In the genomic region with DNA sequence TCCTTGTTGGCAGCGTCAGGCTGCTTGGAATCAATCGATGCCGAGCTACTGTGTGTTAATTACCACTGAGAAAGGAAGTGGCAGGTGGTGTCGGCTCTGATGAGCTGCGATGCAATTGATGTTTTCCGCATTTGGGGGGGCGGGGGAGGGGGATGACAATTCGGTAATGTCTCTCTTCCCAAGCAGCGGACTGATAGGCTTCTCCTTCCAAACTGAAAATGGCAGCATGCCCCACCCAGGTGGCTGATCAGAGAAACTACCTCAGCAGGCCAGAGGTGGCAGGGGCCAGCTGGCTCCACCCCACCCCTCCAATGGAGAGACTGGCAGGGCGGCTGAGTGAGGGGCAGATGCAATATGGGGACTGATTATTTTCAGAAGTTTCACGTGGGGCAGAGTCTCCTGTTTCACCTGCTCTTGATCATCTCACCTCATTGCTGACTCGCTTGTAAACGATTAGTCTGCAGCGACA, we compare ENCODE assay signal across 8 mouse cellular contexts. TPM values are rescaled to one million over a fixed set of nuclear protein-coding genes. Genes with fewer than 3 reads are reported as not detected.
A peak's percentile ranks its signal among the peaks of the same experiment; 100 is the strongest.
DNase-seq lines count a peak whose midpoint lies in the region; ATAC-seq lines count a peak whose summit lies in the region.

No protein-coding gene starts in this region.

- H3K27me3 ChIP-seq in forebrain, embryonic 12.5 days, result peaks cover 15% of the 10 kb centered on the region
- peaks cover 14% of the 10 kb centered on the region for H3K27me3 ChIP-seq in limb, embryonic 12.5 days
- no peaks in the 10 kb centered on the region for H3K27me3 ChIP-seq in stomach, embryonic 16.5 days (ENCODE audit: control insufficient read depth, insufficient read depth, low read length)

- peaks cover 21% of the 10 kb centered on the region for H3K4me1 ChIP-seq in forebrain, embryonic 12.5 days
- H3K4me1 ChIP-seq in limb, embryonic 12.5 days (replicated peaks), result peaks cover 29% of the 10 kb centered on the region
- H3K4me1 ChIP-seq in stomach, embryonic 16.5 days (ENCODE audit: control insufficient read depth, insufficient read depth, low read length), result peaks cover 8% of the 10 kb centered on the region; the same call in 1 of the 2 replicates

- no peak overlapping the region for H3K4me3 ChIP-seq in forebrain, embryonic 12.5 days (replicated peaks)
- H3K4me3 ChIP-seq in limb, embryonic 12.5 days (replicated peaks), result peak overlapping the region; percentile 12; the same call in 1 of the 2 replicates
- H3K4me3 ChIP-seq in stomach, embryonic 16.5 days (replicated peaks; ENCODE audit: low read length), result no peak overlapping the region

- ATAC-seq in forebrain, embryonic 12.5 days (ENCODE audit: low FRiP score), result 0 out of 2 replicates have a peak, but pooled peaks have one; percentile 63
- no peak for ATAC-seq in limb, embryonic 12.5 days (ENCODE audit: insufficient number of reproducible peaks, insufficient read depth, low FRiP score, low TSS enrichment, low read depth)
- ATAC-seq in stomach, embryonic 16.5 days (ENCODE audit: insufficient read depth, low FRiP score), result no peak

- H3K4me2 ChIP-seq in forebrain, embryonic 12.5 days, result peak overlapping the region; percentile 44
- H3K4me2 ChIP-seq in limb, embryonic 12.5 days, result peak overlapping the region; percentile 49
- H3K4me2 ChIP-seq in stomach, embryonic 16.5 days (ENCODE audit: low read depth, low read length), result peak overlapping the region; percentile 30

- WGBS in forebrain, embryonic 12.5 days, result 13% methylated on average over 14 of the region's 14 CpGs
- 8% methylated on average over 14 of the region's 14 CpGs for WGBS in limb, embryonic 12.5 days
- WGBS in stomach, embryonic 16.5 days, result 18% methylated on average over 14 of the region's 14 CpGs

- DNase-seq in thymus, postnatal 14 days, result peak; percentile 23
- DNase-seq in thymus, postnatal 36 days, result no peak
- no peak for DNase-seq in urinary bladder, postnatal 25 days (ENCODE audit: low spot score)
- DNase-seq in spleen, postnatal 36 days (ENCODE audit: low spot score in 2 of 2), result no peak
- no peak for DNase-seq in kidney, postnatal 14 days

- H3K27ac ChIP-seq in forebrain, embryonic 12.5 days, result 0 out of 2 replicates have a peak overlapping the region, but pooled peaks have one; percentile 56
- 0 out of 2 replicates have a peak overlapping the region, but pooled peaks have one; percentile 0 for H3K27ac ChIP-seq in limb, embryonic 12.5 days
- peak overlapping the region; percentile 17; the same call in 1 of the 2 replicates for H3K27ac ChIP-seq in stomach, embryonic 16.5 days (ENCODE audit: low read length)

- no peaks in the 10 kb centered on the region for H3K9me3 ChIP-seq in forebrain, embryonic 12.5 days
- H3K9me3 ChIP-seq in limb, embryonic 12.5 days, result no peaks in the 10 kb centered on the region
- no peaks in the 10 kb centered on the region for H3K9me3 ChIP-seq in stomach, embryonic 16.5 days (replicated peaks; ENCODE audit: control insufficient read depth, low read length)

- H3K9ac ChIP-seq in forebrain, embryonic 12.5 days, result no peak overlapping the region
- no peak overlapping the region; the same call in 1 of the 2 replicates for H3K9ac ChIP-seq in limb, embryonic 12.5 days (replicated peaks)
- peak overlapping the region; percentile 9; the same call in 1 of the 2 replicates for H3K9ac ChIP-seq in stomach, embryonic 16.5 days (ENCODE audit: low read length)

- no peaks in the 10 kb centered on the region for H3K36me3 ChIP-seq in forebrain, embryonic 12.5 days (replicated peaks)
- H3K36me3 ChIP-seq in limb, embryonic 12.5 days, result no peaks in the 10 kb centered on the region
- H3K36me3 ChIP-seq in stomach, embryonic 16.5 days (ENCODE audit: control insufficient read depth, insufficient read depth, low read length), result no peaks in the 10 kb centered on the region

RNA-seq across cellular contexts. Expression of a gene that starts 11.2 kb away (rescaled TPM):
- 51.9 and 54.6 TPM in 2 replicates for polyA plus RNA-seq in forebrain, embryonic 12.5 days (2016; fragmentation: Nextera tagmentation; extraction: Ambion mirVana)
- 82.7 and 92.5 TPM in 2 replicates for polyA plus RNA-seq in limb, embryonic 12.5 days (2016; fragmentation: Nextera tagmentation; extraction: Ambion mirVana)
- polyA plus RNA-seq in stomach, embryonic 16.5 days (2015; fragmentation: Nextera tagmentation; extraction: Ambion mirVana), result 132 and 141 TPM in 2 replicates

Comparison
In these comparisons a context has a peak if more than half of its experiments do, and no peak if none do; other contexts are left out.
1. H3K27ac ChIP-seq: peak in every context shown above with its lines; median percentile 56 in forebrain, embryonic 12.5 days; 17 in stomach, embryonic 16.5 days; 0 in limb, embryonic 12.5 days.